Mouse (Mus musculus) ES-Bruce4 (cell line): Measurements from ENCODE around the gene Gtf2i.

Experiments
- CTCF ChIP-seq: IDR thresholded peaks from one replicate; pipeline ENCODE4 v1.8.1; 2011; ENCODE audit warnings: low read depth, low read length
- POLR2A ChIP-seq: IDR thresholded peaks from one replicate; pipeline ENCODE4 v1.8.1; 2011; ENCODE audit warnings: low read length; ENCODE audit not compliant: insufficient read depth

DNA sequence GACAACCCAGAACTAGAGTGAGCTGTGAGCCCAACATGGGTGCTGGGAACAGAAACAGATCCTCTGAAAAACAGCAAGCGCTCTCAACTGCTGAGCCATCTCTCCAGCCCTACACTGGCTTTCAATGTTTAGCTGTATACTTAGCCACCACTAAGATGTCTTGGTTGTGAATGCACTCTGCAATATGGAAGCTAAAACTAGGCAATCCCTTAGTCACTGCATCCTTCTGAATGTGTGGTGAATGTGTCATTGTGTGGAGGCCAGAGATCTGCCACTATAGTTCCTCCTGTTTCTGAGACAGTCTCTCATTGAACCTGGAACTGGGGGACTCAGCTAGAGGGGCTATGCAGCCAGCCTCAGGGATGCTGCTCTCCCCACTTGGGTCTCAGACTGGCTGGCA is 5.2 kb downstream of the Gtf2i start:
- TF ChIP-seq POLR2A (no peak), CTCF (no peak)
